Mouse (Mus musculus): ENCODE measurements around the gene Dhcr24. TPM values are rescaled to one million over a fixed set of nuclear protein-coding genes. Genes with fewer than 3 reads are reported as not detected.

The Dhcr24 gene
- total RNA-seq, 4 experiments from 2014 or later: 92.7 to 121 (median 102) TPM

DNA sequence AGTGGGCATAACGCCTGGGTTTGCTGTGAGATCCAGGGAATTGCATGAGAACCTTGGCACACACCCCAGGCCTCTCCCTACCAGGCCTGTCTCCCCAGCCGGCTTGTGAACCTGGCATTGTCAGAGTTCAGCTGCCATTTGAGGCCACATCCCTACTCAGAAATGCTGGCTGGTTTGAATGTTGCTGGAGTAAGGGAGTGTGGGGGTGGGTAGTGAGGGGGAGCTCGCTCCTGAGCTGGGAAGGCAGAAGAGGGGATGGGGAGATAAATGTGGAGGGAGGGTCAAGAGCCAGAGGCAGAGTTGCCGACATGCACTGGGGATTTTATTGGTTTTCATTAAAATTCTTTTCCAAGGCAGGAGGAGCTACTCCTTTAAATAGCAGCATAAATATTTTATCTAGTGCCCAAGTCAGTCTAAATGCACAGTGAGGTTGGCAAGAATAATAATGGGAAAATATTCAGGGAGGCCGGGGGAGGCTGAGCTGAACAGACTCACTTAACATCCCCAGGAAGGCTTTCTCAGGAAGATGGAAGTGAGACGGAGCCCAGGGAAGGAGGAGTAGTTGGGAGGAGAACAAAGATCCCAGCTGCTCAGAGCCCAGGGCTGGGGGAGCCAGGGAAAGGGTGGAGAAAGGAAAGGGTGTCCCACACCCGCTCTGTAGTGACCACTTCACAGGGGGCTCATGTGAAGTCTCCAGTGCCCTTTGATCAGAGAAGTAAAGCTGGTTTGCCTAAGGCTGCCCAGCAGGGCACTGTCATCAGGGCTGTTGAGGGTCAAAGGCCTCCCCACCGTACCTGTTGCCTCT lies 72.6 kb downstream of the Dhcr24 start:
- DNase-seq (ENCODE audit: low spot score in 2 of 2): no peak

GRCm38 (mm10) chr4:106634086-106634479 lies 73.2 kb downstream of the Dhcr24 start:
- no peak for DNase-seq (ENCODE audit: low spot score in 2 of 2)

Other genes starting within 250 kb of the Dhcr24 start
- 10 to 100 TPM; 40.8 to 46.5 (median 43.4) TPM for gene Usp24, start 244.8 kb upstream of the Dhcr24 start, total RNA-seq (2022)
- gene Pcsk9, start 96.7 kb upstream of the Dhcr24 start, total RNA-seq (2022): 1 to 10 TPM; 3.8 to 4.7 (median 4.6) TPM
- not detected for gene Bsnd, start 68.8 kb upstream of the Dhcr24 start, total RNA-seq (2022)
- not detected for gene Lexm, start 56.2 kb downstream of the Dhcr24 start, total RNA-seq (2022)
- 1 to 10 TPM in 1 of 4 experiments, under 1 TPM in 3; 0.68 to 1.0 (median 0.82) TPM for gene Ttc22, start 61.4 kb downstream of the Dhcr24 start, total RNA-seq (2022)
- 1 to 10 TPM; 6.2 to 8.4 (median 7.7) TPM for gene Pars2, start 90.0 kb downstream of the Dhcr24 start, total RNA-seq (2022)
- 10 to 100 TPM; 39.8 to 43.6 (median 42.1) TPM for gene Ttc4, start 117.9 kb downstream of the Dhcr24 start, total RNA-seq (2022)
- gene Mroh7, start 169.9 kb downstream of the Dhcr24 start, total RNA-seq (2022): 1 to 10 TPM; 3.2 to 5.7 (median 4.0) TPM
- gene Fam151a, start 172.9 kb downstream of the Dhcr24 start, total RNA-seq (2022): under 1 TPM in 1 of 4 experiments, not detected in 3; 0.30 TPM
- gene Acot11, start 244.0 kb downstream of the Dhcr24 start, total RNA-seq (2022): 10 to 100 TPM; 31.0 to 59.2 (median 51.8) TPM

All from left cerebral cortex, adult 8-10 months (tissue).